Mouse (Mus musculus) heart, embryonic 16.5 days (tissue): ENCODE data around the gene Cish. TPM values are rescaled to one million over a fixed set of nuclear protein-coding genes. Genes with fewer than 3 reads are reported as not detected.

Source experiments
- polyA plus RNA-seq: library from polyadenylated mRNA; unstranded; fragments of >200 nt; fragmentation: Nextera tagmentation; extraction: Ambion mirVana; gene quantifications from 2 replicates; pipeline ENCODE4 v1.2.1, GENCODE M21; 2015

The Cish gene
- polyA plus RNA-seq, 1 experiment from 2014 or later, result 44.4 TPM

Other genes with a start within 250 kb of the Cish start
- gene Dock3, start 64.1 kb upstream of the Cish start, polyA plus RNA-seq, result 0.24 and 0.43 TPM in 2 replicates
- gene Mapkapk3, start 6.1 kb upstream of the Cish start, polyA plus RNA-seq, result 11.4 and 13.1 TPM in 2 replicates
- gene Hemk1, start 42.3 kb downstream of the Cish start, polyA plus RNA-seq, result 10.2 and 14.4 TPM in 2 replicates
- gene 6430571L13Rik, start 44.6 kb downstream of the Cish start, polyA plus RNA-seq, result 1.2 and 1.5 TPM in 2 replicates
- gene Cacna2d2, start 103.6 kb downstream of the Cish start, polyA plus RNA-seq, result 2.2 and 2.6 TPM in 2 replicates
- gene Tmem115, start 237.9 kb downstream of the Cish start, polyA plus RNA-seq, result 31.3 and 32.9 TPM in 2 replicates
- 17.7 and 18.5 TPM in 2 replicates for gene Cyb561d2, start 246.2 kb downstream of the Cish start, polyA plus RNA-seq
- gene Nprl2, start 246.2 kb downstream of the Cish start, polyA plus RNA-seq, result 32.4 and 33.3 TPM in 2 replicates